Mouse (Mus musculus) stomach, postnatal 0 days (tissue): ENCODE measurements at regions not wholly inside any gene's neighbourhood (a gene's known extent, or its start where the extent isn't known, plus 50 kb on each side); places are given as distances from the start of the nearest gene placed in this dataset.

Experiments
- CTCF ChIP-seq: IDR thresholded peaks from 2 replicates; pipeline ENCODE4 v1.5.1; 2016; ENCODE audit warnings: antibody characterized with exemption, low read depth, mild to moderate bottlenecking, moderate library complexity
- EP300 ChIP-seq: optimal IDR thresholded peaks from 2 replicates; pipeline ENCODE3; 2016; ENCODE audit warnings: antibody characterized with exemption

DNA sequence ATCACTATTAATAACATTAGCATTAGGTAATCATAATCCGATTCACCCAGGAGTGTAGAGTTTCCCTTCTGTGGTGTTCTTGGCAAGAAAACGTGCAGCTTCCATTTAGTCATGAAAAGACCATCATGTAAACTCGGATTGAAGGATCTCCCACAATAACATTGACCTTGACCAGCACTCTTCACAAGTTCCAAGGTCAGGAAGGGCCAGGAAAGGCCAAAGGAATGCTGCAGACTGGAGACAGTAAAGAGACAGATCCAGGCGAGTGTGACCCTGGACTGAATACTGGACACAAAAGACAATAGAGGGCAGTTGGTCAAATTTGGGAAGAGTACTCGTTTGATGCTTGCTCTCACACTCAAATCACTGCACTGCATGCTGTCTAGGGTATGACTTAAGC is 51.6 kb upstream of the Prkar2b start:
- no peak for TF ChIP-seq CTCF
- no peak for TF ChIP-seq EP300
